ENCODE assay signal across 9 mouse cellular contexts in genomic region chr10:80432387-80432785, GRCm38 (mm10). TPM values are rescaled to one million over a fixed set of nuclear protein-coding genes. Genes with fewer than 3 reads are reported as not detected.
DNase-seq lines count a peak whose midpoint lies in the region; ATAC-seq and TF ChIP-seq lines count a peak whose summit lies in the region.
"Had no signal": no experiment of that assay in that cellular context is flagged by ENCODE, and none has a peak within 500 bp of the region (broad histone marks: within the 10 kb centered on the region; RNA-seq: fewer than 3 reads in every experiment).

No protein-coding gene starts in this region.

- peaks cover 4% of the 10 kb centered on the region for H3K4me1 ChIP-seq in heart, postnatal 0 days (ENCODE audit: control insufficient read depth, insufficient read depth)
- H3K4me1 ChIP-seq in bone marrow, adult 2 months (ENCODE audit: control insufficient read depth, insufficient read depth, low read length): peaks cover 5% of the 10 kb centered on the region; the same call in 1 of the 2 replicates
- H3K4me1 ChIP-seq in hindbrain, embryonic 13.5 days (replicated peaks): peaks cover 38% of the 10 kb centered on the region
- H3K4me1 ChIP-seq in midbrain, embryonic 13.5 days (replicated peaks): peaks cover 32% of the 10 kb centered on the region

- H3K36me3 ChIP-seq in heart, postnatal 0 days (replicated peaks; ENCODE audit: control insufficient read depth, insufficient read depth, low read length): peaks cover 31% of the 10 kb centered on the region
- peaks cover 36% of the 10 kb centered on the region for H3K36me3 ChIP-seq in hindbrain, embryonic 13.5 days
- H3K36me3 ChIP-seq in midbrain, embryonic 13.5 days: peaks cover 36% of the 10 kb centered on the region

- H3K27ac ChIP-seq in heart, postnatal 0 days (ENCODE audit: low read depth): peak overlapping the region; percentile 96
- peak overlapping the region; percentile 82 for H3K27ac ChIP-seq in bone marrow, adult 2 months (ENCODE audit: control insufficient read depth, insufficient read depth, low read depth, low read length, poor library complexity)
- H3K27ac ChIP-seq in hindbrain, embryonic 13.5 days: peak overlapping the region; percentile 97
- H3K27ac ChIP-seq in midbrain, embryonic 13.5 days: peak overlapping the region; percentile 97

- TF ChIP-seq POLR2A in bone marrow, adult 2 months (IDR thresholded peaks at IDR 0.05; ENCODE audit: borderline replicate concordance, control insufficient read depth, low read depth, low read length): no peak

- ATAC-seq in heart, postnatal 0 days (ENCODE audit: insufficient read depth, low read depth): no peak
- no peak for ATAC-seq in hindbrain, embryonic 13.5 days (ENCODE audit: low FRiP score)
- ATAC-seq in midbrain, embryonic 13.5 days: no peak
- no peak for ATAC-seq in erythroid progenitor cell, adult 5-6 weeks (replicated peaks; ENCODE audit: low FRiP score, poor library complexity, severe bottlenecking)
- ATAC-seq: Patski had no signal

- no peak for DNase-seq in heart, postnatal 0 days (ENCODE audit: low spot score)
- DNase-seq in heart, postnatal 36 days: no peak
- DNase-seq in ovary, postnatal 36 days (ENCODE audit: low spot score): no peak
- no peak for DNase-seq in cerebellum, adult 9-11 months

- no peak for TF ChIP-seq CTCF in heart, postnatal 0 days (IDR thresholded peaks at IDR 0.05; ENCODE audit: low read depth)
- no peak for TF ChIP-seq CTCF in bone marrow, adult 2 months (IDR thresholded peaks at IDR 0.05; ENCODE audit: control insufficient read depth, insufficient read depth, low read length)

- WGBS in heart, postnatal 0 days: 5% methylated on average over 4 of the region's 4 CpGs
- 3% methylated on average over 4 of the region's 4 CpGs for WGBS in bone marrow, adult 2 months
- WGBS in hindbrain, embryonic 13.5 days: 0% methylated on average over 4 of the region's 4 CpGs
- 7% methylated on average over 4 of the region's 4 CpGs for WGBS in midbrain, embryonic 13.5 days

- intact Hi-C loops in heart, postnatal 36 days (cut with DNase I): loop anchor here (2.0 to 10.0 kb wide), 3 partner anchors 26 to 272 kb away; partner anchors contain the start of genes Izumo4, Mex3d, Mob3a and Uqcr11

- H3K27me3 ChIP-seq in heart, postnatal 0 days (ENCODE audit: control insufficient read depth, insufficient read depth, low read length): no peaks in the 10 kb centered on the region
- H3K27me3 ChIP-seq in hindbrain, embryonic 13.5 days: peaks cover 2% of the 10 kb centered on the region; the same call in 1 of the 2 replicates
- H3K27me3 ChIP-seq in midbrain, embryonic 13.5 days: peaks cover 7% of the 10 kb centered on the region; the same call in 1 of the 2 replicates
- H3K27me3 ChIP-seq: Patski had no signal

- H3K4me3 ChIP-seq in heart, postnatal 0 days (ENCODE audit: low read depth, low read length): peak overlapping the region; percentile 100
- H3K4me3 ChIP-seq in bone marrow, adult 2 months (replicated peaks; ENCODE audit: control insufficient read depth, low read depth, low read length): peak overlapping the region; percentile 90
- H3K4me3 ChIP-seq in hindbrain, embryonic 13.5 days: peak overlapping the region; percentile 89
- peak overlapping the region; percentile 94 for H3K4me3 ChIP-seq in midbrain, embryonic 13.5 days (replicated peaks)

- H3K9ac ChIP-seq in heart, postnatal 0 days (replicated peaks; ENCODE audit: low read depth, low read length): peak overlapping the region; percentile 99
- H3K9ac ChIP-seq in hindbrain, embryonic 13.5 days: peak overlapping the region; percentile 98
- peak overlapping the region; percentile 98 for H3K9ac ChIP-seq in midbrain, embryonic 13.5 days (replicated peaks)

- H3K4me2 ChIP-seq in heart, postnatal 0 days (ENCODE audit: low read depth, low read length): peak overlapping the region; percentile 94
- H3K4me2 ChIP-seq in hindbrain, embryonic 13.5 days: peak overlapping the region; percentile 78
- H3K4me2 ChIP-seq in midbrain, embryonic 13.5 days (replicated peaks): peak overlapping the region; percentile 74

- H3K9me3 ChIP-seq in heart, postnatal 0 days (replicated peaks; ENCODE audit: control insufficient read depth, low read length): no peaks in the 10 kb centered on the region
- H3K9me3 ChIP-seq in hindbrain, embryonic 13.5 days: no peaks in the 10 kb centered on the region
- no peaks in the 10 kb centered on the region for H3K9me3 ChIP-seq in midbrain, embryonic 13.5 days

- TF ChIP-seq EP300 in heart, postnatal 0 days (IDR thresholded peaks at IDR 0.05; ENCODE audit: low read depth): no peak

RNA-seq across cellular contexts. Expression of gene Tcf3, which starts 1.1 kb away (rescaled TPM):
- total RNA-seq in heart, postnatal 0 days (2014; rRNA removed; ENCODE audit: low replicate concordance): 77.8 and 91.4 TPM in 2 replicates
- polyA plus RNA-seq in heart, postnatal 0 days (2015; fragmentation: Nextera tagmentation; extraction: Ambion mirVana): 20.1 and 20.6 TPM in 2 replicates
- total RNA-seq in heart, postnatal 36 days (2021): 10 to 100 TPM; 17.9 to 20.9 TPM
- 70.7 and 138 TPM in 2 replicates for polyA plus RNA-seq in bone marrow, adult 2 months (2011; ENCODE audit: insufficient read depth, insufficient read length, low replicate concordance, missing spikeins)
- polyA plus RNA-seq in hindbrain, embryonic 13.5 days (2015; fragmentation: Nextera tagmentation; extraction: Ambion mirVana): 60.9 and 62.5 TPM in 2 replicates
- polyA plus RNA-seq in midbrain, embryonic 13.5 days (2015; fragmentation: Nextera tagmentation; extraction: Ambion mirVana): 67.7 and 82.3 TPM in 2 replicates
- 127 and 148 TPM in 2 replicates for total RNA-seq in erythroid progenitor cell, adult 5-6 weeks (2015; ENCODE audit: low replicate concordance)
- total RNA-seq in erythroid progenitor cell, adult 5-6 weeks (2017; ENCODE audit: low replicate concordance): 140 and 145 TPM in 2 replicates

RNA-seq across cellular contexts. Expression of gene Uqcr11, which starts 25.8 kb away (rescaled TPM):
- 1,589 and 2,020 TPM in 2 replicates for total RNA-seq in heart, postnatal 0 days (2014; rRNA removed; ENCODE audit: low replicate concordance)
- 3,128 and 3,343 TPM in 2 replicates for polyA plus RNA-seq in heart, postnatal 0 days (2015; fragmentation: Nextera tagmentation; extraction: Ambion mirVana)
- total RNA-seq in heart, postnatal 36 days (2021): 1,000 to 10,000 TPM; 1,920 to 2,020 TPM
- 190 and 222 TPM in 2 replicates for polyA plus RNA-seq in bone marrow, adult 2 months (2011; ENCODE audit: insufficient read depth, insufficient read length, low replicate concordance, missing spikeins)
- 575 and 577 TPM in 2 replicates for polyA plus RNA-seq in hindbrain, embryonic 13.5 days (2015; fragmentation: Nextera tagmentation; extraction: Ambion mirVana)
- 518 and 572 TPM in 2 replicates for polyA plus RNA-seq in midbrain, embryonic 13.5 days (2015; fragmentation: Nextera tagmentation; extraction: Ambion mirVana)
- 65.8 and 80.0 TPM in 2 replicates for total RNA-seq in erythroid progenitor cell, adult 5-6 weeks (2015; ENCODE audit: low replicate concordance)
- total RNA-seq in erythroid progenitor cell, adult 5-6 weeks (2017; ENCODE audit: low replicate concordance): 67.9 and 87.3 TPM in 2 replicates

RNA-seq across cellular contexts. Expression of gene Mbd3, which starts 33.0 kb away (rescaled TPM):
- 35.1 and 35.3 TPM in 2 replicates for total RNA-seq in heart, postnatal 0 days (2014; rRNA removed; ENCODE audit: low replicate concordance)
- 75.6 and 78.0 TPM in 2 replicates for polyA plus RNA-seq in heart, postnatal 0 days (2015; fragmentation: Nextera tagmentation; extraction: Ambion mirVana)
- total RNA-seq in heart, postnatal 36 days (2021): 10 to 100 TPM; 82.1 to 82.2 TPM
- 53.0 and 82.0 TPM in 2 replicates for polyA plus RNA-seq in bone marrow, adult 2 months (2011; ENCODE audit: insufficient read depth, insufficient read length, low replicate concordance, missing spikeins)
- 230 TPM in 2 replicates for polyA plus RNA-seq in hindbrain, embryonic 13.5 days (2015; fragmentation: Nextera tagmentation; extraction: Ambion mirVana)
- 243 and 257 TPM in 2 replicates for polyA plus RNA-seq in midbrain, embryonic 13.5 days (2015; fragmentation: Nextera tagmentation; extraction: Ambion mirVana)
- 33.5 TPM in 2 replicates for total RNA-seq in erythroid progenitor cell, adult 5-6 weeks (2015; ENCODE audit: low replicate concordance)
- 39.7 and 45.8 TPM in 2 replicates for total RNA-seq in erythroid progenitor cell, adult 5-6 weeks (2017; ENCODE audit: low replicate concordance)

RNA-seq across cellular contexts. Expression of gene Mex3d, which starts 44.9 kb away (rescaled TPM):
- total RNA-seq in heart, postnatal 0 days (2014; rRNA removed; ENCODE audit: low replicate concordance): 20.0 and 26.4 TPM in 2 replicates
- polyA plus RNA-seq in heart, postnatal 0 days (2015; fragmentation: Nextera tagmentation; extraction: Ambion mirVana): 2.2 and 2.9 TPM in 2 replicates
- total RNA-seq in heart, postnatal 36 days (2021): 1 to 10 TPM; 8.1 to 8.6 TPM
- polyA plus RNA-seq in bone marrow, adult 2 months (2011; ENCODE audit: insufficient read depth, insufficient read length, low replicate concordance, missing spikeins): 1.4 and 1.7 TPM in 2 replicates
- 14.8 and 16.5 TPM in 2 replicates for polyA plus RNA-seq in hindbrain, embryonic 13.5 days (2015; fragmentation: Nextera tagmentation; extraction: Ambion mirVana)
- polyA plus RNA-seq in midbrain, embryonic 13.5 days (2015; fragmentation: Nextera tagmentation; extraction: Ambion mirVana): 15.9 and 18.6 TPM in 2 replicates
- 1.4 TPM in 1 of 2 replicates, not detected in the other for total RNA-seq in erythroid progenitor cell, adult 5-6 weeks (2015; ENCODE audit: low replicate concordance)
- total RNA-seq in erythroid progenitor cell, adult 5-6 weeks (2017; ENCODE audit: low replicate concordance): 6.7 TPM in 1 of 2 replicates, not detected in the other
